Mouse (Mus musculus) thymus, adult 2 months (tissue): Measurements from ENCODE around the gene Crtc1.

Source experiments
- CTCF ChIP-seq: fragments of 200-500 bp; IDR thresholded peaks from 2 replicates; pipeline ENCODE4 v1.5.1; 2012; ENCODE audit warnings: mild to moderate bottlenecking, control low read depth, low read length, moderate library complexity, borderline replicate concordance; ENCODE audit not compliant: control insufficient read depth, poor library complexity, insufficient read depth; ENCODE audit errors: extremely low read depth
- POLR2A ChIP-seq: fragments of 200-500 bp; IDR thresholded peaks from 2 replicates; pipeline ENCODE4 v1.6.1; 2012; ENCODE audit warnings: mild to moderate bottlenecking, low read length, control low read depth, moderate library complexity; ENCODE audit not compliant: control insufficient read depth, poor library complexity, insufficient read depth; ENCODE audit errors: extremely low read depth

- TF ChIP-seq CTCF: no peak
- TF ChIP-seq POLR2A: no peak
These were observed 34.2 kb downstream of the Crtc1 start for GRCm38 (mm10) chr8:70405189-70405588.
